Mouse (Mus musculus): ENCODE measurements around the gene Phactr1.

Phactr1 gene

GRCm38 (mm10) chr13:43176676-43177075, 496.3 kb downstream of the Phactr1 start:
- DNase-seq (ENCODE audit: low read depth, low spot score): no peak

GRCm38 (mm10) chr13:43177317-43177716, 496.9 kb downstream of the Phactr1 start:
- DNase-seq (ENCODE audit: low read depth, low spot score): no peak

GRCm38 (mm10) chr13:43181104-43181503, 500.7 kb downstream of the Phactr1 start:
- DNase-seq (ENCODE audit: low read depth, low spot score): no peak

GRCm38 (mm10) chr13:43182465-43183201, 502.2 kb downstream of the Phactr1 start:
- peak; percentile 87 for DNase-seq (ENCODE audit: low read depth, low spot score)

- peak; percentile 54 for DNase-seq (ENCODE audit: low read depth, low spot score)
Measured at GRCm38 (mm10) chr13:43183248-43184055, 503.0 kb downstream of the Phactr1 start.

GRCm38 (mm10) chr13:43187736-43188135, 507.3 kb downstream of the Phactr1 start:
- DNase-seq (ENCODE audit: low read depth, low spot score): no peak
